Mouse (Mus musculus): Measurements from ENCODE around the gene Rpl31.

Gene Rpl31

GRCm38 (mm10) chr1:39367601-39368266, at the start of gene Rpl31:
Gene Rpl31 (plus strand): TSS chr1:39367842.
- ChIA-PET CTCF (no interaction called here), POLR2A (interaction anchor here in 3 of 4 experiments (0.9 to 10.0 kb wide), 4 partner anchors 9 to 110 kb away, joined by 3 to 99 read pairs (median 7); no protein-coding TSS in a partner anchor)

DNA sequence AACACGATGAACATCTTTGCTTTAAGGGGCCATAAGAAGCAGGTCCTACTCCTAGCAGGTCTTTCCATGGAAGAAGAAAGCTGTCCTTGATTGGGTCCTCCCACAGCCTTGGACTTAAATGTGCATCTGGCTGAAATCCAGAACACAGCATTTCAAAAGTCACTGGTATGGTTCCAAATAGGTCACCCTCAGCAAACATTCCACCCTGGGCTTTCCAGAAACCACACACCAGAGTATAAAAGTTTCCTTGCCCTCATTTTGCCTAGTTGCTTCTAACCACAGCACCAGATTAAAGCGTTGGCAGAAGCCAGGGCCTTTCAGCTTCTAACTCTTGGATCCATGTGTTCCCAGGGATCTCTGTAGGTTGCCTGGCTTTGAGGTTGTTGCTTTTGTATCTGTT, 49.7 kb upstream of the Rpl31 start:
- ChIA-PET CTCF (interaction anchor here in 1 of 4 experiments (0.8 kb wide), 1 partner anchor 307 kb away, joined by 3 read pairs; no protein-coding TSS in a partner anchor), POLR2A (no interaction called here)

DNA sequence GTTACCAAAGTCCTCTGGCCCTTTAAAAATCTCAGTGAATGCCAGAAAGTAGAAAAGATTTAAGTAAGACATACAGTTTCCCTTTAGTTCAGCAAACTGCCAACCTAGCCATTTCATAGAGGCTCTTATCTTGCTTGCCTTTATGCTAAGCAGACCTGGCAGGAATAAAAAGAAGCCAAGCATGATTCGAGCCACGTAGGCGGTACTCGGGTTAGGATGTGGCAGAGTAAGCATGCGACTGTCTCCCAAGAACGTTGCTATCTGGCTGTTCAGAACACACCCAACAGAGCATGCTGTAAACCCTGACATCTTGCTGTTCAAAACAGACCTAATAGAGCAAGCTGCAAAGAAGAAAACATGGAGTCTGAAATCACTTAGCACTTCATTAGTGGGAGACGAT, 48.8 kb upstream of the Rpl31 start:
- CTCF ChIA-PET = interaction anchor here in 1 of 4 experiments (0.8 kb wide), 1 partner anchor 308 kb away, joined by 3 read pairs; no protein-coding TSS in a partner anchor

DNA sequence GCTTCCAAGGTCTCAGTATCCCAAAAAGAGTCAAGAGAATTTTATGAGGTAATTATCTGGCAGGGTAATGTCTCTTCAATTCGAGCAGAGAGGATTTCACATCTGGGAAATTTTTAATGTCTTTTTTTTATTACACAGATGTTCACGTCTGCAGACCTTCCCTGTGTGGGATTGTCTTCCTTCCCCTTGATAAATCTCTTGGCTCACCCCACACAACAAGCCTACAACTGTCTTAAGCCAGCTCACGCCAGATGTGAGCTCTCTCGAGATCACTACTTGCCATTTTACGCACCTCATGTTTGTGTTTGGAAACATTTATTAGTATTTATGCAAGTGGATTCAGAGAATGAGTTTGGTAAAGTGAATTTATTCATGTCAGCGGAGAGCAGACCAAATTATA, 45.7 kb upstream of the Rpl31 start:
- ChIA-PET CTCF (interaction anchor here in 1 of 4 experiments (0.5 kb wide), 1 partner anchor 27 kb away, joined by 3 read pairs; no protein-coding TSS in a partner anchor), POLR2A (no interaction called here)

More for the DNA sequence above, 48.8 kb upstream of the Rpl31 start:
- POLR2A ChIA-PET = no interaction called here

DNA sequence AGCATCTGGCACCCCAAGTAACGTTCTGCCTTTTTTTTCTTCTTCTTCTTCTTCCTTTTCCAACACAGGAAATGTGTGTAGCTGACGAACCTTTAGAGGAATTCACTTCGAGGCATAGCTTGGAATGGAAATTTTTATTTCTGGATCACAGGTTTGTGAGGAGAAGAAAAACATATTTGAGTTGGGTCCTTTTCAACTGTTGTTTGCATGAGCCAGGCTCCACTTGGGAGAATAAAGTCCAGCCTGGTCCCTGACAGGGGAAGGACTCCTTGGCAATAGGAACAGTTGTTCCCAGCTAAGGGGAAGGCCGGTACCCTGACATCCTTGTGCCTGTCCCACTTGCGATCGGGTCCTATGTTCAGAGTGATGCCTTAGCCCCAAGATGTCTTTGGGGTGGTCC, 42.4 kb upstream of the Rpl31 start:
- POLR2A ChIA-PET = no interaction called here
- CTCF ChIA-PET = no interaction called here

DNA sequence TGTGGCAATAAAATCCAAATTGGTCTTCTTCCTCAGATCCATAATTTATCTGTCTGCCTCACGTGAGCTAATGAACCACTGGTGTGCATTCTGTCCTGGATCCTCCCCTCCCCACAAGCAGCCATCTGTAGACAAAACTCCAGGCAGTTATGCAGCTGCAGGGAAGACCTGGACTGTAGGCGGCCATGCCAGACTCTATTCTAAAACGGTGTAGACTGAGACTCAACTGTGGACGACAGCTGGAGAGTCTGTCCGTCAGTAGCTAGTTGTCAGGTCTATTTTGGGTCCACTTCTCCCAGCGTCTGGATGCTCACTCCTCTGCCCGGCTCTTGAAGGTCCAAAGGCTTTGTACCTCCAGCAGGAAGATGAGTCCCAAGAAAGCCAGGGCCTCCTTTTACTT, 40.1 kb upstream of the Rpl31 start:
- ChIA-PET CTCF (no interaction called here), POLR2A (no interaction called here)

GRCm38 (mm10) chr1:39330857-39331594, 36.6 kb upstream of the Rpl31 start:
- ChIA-PET CTCF (interaction anchor here in 2 of 4 experiments (0.7 to 1.0 kb wide), 2 partner anchors 10 to 37 kb away, joined by 3 read pairs; no protein-coding TSS in a partner anchor), POLR2A (interaction anchor here in 2 of 4 experiments (0.6 to 1.2 kb wide), 2 partner anchors 40 to 164 kb away, joined by 3 read pairs; no protein-coding TSS in a partner anchor)

GRCm38 (mm10) chr1:39332456-39332855, 35.2 kb upstream of the Rpl31 start:
- POLR2A ChIA-PET = no interaction called here

DNA sequence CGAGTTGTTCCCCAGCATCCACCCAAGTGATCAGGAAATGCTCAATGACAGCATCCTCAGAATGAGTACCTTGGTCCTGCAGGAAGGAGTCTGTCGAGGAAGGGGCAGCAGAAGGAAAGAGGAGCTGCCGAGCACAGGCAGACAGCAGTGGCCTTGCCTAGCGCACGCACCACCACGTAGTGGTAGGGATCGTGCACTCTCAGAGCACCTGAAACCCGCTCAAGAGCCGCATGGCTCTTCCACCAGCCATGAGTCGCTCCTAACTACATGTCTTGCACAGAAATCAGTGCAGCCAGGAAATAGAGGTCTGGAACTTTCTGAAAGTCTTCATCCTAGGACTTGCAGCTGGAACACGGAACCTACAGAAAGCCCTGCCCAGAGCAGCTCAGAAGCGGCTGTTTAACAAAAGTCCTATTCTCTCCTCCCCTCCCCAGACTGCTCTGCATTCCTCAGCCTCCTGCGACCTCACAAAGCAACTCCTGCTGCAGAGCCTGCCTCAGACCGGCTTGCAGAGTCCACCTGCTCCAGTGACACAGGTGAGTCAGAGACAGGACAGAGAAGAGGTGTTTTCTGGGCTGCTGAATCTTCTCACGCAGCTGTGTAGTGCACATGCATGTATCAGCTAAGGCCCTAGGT, 32.0 kb upstream of the Rpl31 start:
- ChIA-PET POLR2A (interaction anchor here in 2 of 4 experiments (0.6 to 1.2 kb wide), 4 partner anchors 44 to 515 kb away, joined by 3 to 4 read pairs (median 3); no protein-coding TSS in a partner anchor), CTCF (interaction anchor here in 3 of 4 experiments (0.6 to 1.7 kb wide), 5 partner anchors 118 to 448 kb away, joined by 3 to 4 read pairs (median 3); no protein-coding TSS in a partner anchor)

More at GRCm38 (mm10) chr1:39332456-39332855, 35.2 kb upstream of the Rpl31 start:
- CTCF ChIA-PET = no interaction called here

DNA sequence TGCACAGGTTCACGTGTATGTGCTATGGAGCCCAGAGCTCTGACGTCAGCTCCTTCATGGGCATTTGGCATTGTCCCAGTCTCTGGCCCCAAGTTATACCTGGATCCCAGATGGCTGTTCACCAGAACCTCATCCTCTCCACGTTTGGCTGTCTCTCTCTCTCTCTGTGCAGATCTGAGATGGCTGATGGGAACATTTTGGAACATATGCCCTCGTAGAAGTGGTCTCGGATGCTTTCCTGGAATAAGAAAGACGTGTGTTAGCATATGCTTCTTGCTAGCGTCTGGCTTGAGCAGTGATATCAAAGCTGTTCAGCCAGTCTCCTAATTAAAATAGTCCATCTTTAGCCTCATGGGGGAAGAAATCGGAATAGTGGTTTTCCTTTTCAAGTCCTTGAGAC, 30.9 kb upstream of the Rpl31 start:
- ChIA-PET POLR2A (no interaction called here), CTCF (interaction anchor here in 2 of 4 experiments (0.7 to 1.7 kb wide), 2 partner anchors 11 to 326 kb away, joined by 3 read pairs; no protein-coding TSS in a partner anchor)

DNA sequence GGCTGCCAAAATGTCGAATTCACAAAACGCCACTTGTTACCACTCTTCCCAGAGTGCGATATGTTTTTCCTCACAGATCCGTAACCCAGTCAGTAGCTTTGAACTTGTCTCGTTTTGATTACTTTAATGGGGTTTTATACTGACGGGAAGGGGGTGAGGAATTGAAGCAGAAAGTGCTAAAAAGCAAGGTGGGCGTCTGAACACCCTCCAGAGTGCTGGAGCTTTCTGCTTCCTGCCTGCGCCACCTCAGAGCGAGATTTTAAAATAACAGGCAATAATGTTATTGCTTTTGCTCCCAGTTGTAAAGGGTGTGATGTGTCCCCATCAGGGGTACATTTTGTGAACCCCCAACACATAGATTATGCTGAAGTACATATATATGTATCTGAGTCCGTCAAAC, 28.8 kb upstream of the Rpl31 start:
- POLR2A ChIA-PET = no interaction called here

GRCm38 (mm10) chr1:39339455-39339854, 28.2 kb upstream of the Rpl31 start:
- CTCF ChIA-PET = interaction anchor here in 2 of 4 experiments (0.6 to 1.4 kb wide), 3 partner anchors 78 to 329 kb away, joined by 3 to 8 read pairs (median 3); no protein-coding TSS in a partner anchor
- POLR2A ChIA-PET = interaction anchor here in 2 of 4 experiments (0.5 to 0.6 kb wide), 2 partner anchors 51 to 185 kb away, joined by 3 read pairs; no protein-coding TSS in a partner anchor

More for the DNA sequence above, 28.8 kb upstream of the Rpl31 start:
- CTCF ChIA-PET = interaction anchor here in 1 of 4 experiments (1.4 kb wide), 1 partner anchor 328 kb away, joined by 8 read pairs; no protein-coding TSS in a partner anchor

- ChIA-PET POLR2A (interaction anchor here in 1 of 4 experiments (0.6 kb wide), 1 partner anchor 184 kb away, joined by 3 read pairs; no protein-coding TSS in a partner anchor), CTCF (interaction anchor here in 1 of 4 experiments (1.4 kb wide), 1 partner anchor 330 kb away, joined by 8 read pairs; no protein-coding TSS in a partner anchor)
These were observed 27.5 kb upstream of the Rpl31 start for GRCm38 (mm10) chr1:39340156-39340555.

DNA sequence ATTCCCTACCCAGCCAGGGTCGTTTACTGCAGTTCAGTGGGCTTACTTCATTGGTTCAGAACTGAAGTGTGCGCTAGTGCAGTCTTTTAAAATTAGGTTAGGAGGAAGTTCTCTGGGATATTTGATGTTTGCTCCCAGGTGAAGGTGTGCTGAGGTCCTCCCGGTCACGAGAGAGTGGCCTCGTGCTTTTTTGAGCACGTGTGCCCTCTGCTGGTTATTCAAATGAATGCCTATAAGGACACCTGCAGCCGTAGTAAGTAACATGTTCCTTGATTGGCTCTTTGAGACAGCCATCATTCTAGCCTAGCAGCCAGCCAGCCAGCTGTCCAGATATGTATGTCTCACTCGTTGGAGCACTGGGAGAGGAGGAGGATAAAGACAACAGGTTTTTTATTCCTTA, 27.0 kb upstream of the Rpl31 start:
- ChIA-PET CTCF (interaction anchor here in 1 of 4 experiments (0.9 to 1.3 kb wide), 3 partner anchors 10 to 335 kb away, joined by 3 to 4 read pairs (median 3); no protein-coding TSS in a partner anchor), POLR2A (no interaction called here)

GRCm38 (mm10) chr1:39341807-39342206, 25.8 kb upstream of the Rpl31 start:
- ChIA-PET CTCF (interaction anchor here in 1 of 4 experiments (0.6 to 1.5 kb wide), 5 partner anchors 9 to 341 kb away, joined by 3 to 5 read pairs (median 4); no protein-coding TSS in a partner anchor), POLR2A (interaction anchor here in 1 of 4 experiments (0.5 to 0.6 kb wide), 2 partner anchors 148 to 315 kb away, joined by 4 to 5 read pairs; partner anchors contain the start of gene Npas2)

- CTCF ChIA-PET = interaction anchor here in 1 of 4 experiments (0.7 kb wide), 1 partner anchor 341 kb away, joined by 3 read pairs; no protein-coding TSS in a partner anchor
These were observed 24.4 kb upstream of the Rpl31 start for GRCm38 (mm10) chr1:39343242-39343641.

GRCm38 (mm10) chr1:39344981-39345600, 22.6 kb upstream of the Rpl31 start:
- POLR2A ChIA-PET = interaction anchor here in 1 of 4 experiments (0.6 to 1.4 kb wide), 3 partner anchors 25 to 340 kb away, joined by 3 to 5 read pairs (median 5); no protein-coding TSS in a partner anchor

More at GRCm38 (mm10) chr1:39343242-39343641, 24.4 kb upstream of the Rpl31 start:
- POLR2A ChIA-PET = interaction anchor here in 1 of 4 experiments (0.6 kb wide), 1 partner anchor 317 kb away, joined by 3 read pairs; no protein-coding TSS in a partner anchor

DNA sequence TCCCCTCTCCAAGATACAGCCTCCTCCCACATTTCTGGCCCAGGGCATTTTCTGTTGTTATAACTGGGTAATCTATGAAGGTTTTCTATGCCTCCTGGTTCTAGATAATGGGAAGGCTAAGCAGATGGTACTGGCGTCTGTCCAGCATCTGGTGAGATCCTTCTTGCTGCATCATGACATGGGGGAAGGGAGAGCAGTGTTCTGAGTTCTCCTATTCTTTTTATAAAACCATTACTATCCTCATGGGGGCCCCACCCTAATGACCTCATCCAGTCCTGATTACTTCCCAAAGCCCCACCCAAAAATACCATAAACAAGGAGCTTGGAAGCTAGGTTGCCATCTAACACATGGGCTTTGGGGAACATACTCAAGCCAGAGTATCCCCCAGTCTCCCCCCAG, 18.6 kb upstream of the Rpl31 start:
- POLR2A ChIA-PET = interaction anchor here in 3 of 4 experiments (0.6 to 1.8 kb wide), 12 partner anchors 14 to 339 kb away, joined by 3 to 9 read pairs (median 3); no protein-coding TSS in a partner anchor
- CTCF ChIA-PET = interaction anchor here in 2 of 4 experiments (0.9 to 1.6 kb wide), 2 partner anchors 27 to 338 kb away, joined by 3 to 7 read pairs; no protein-coding TSS in a partner anchor

More at GRCm38 (mm10) chr1:39344981-39345600, 22.6 kb upstream of the Rpl31 start:
- CTCF ChIA-PET = interaction anchor here in 2 of 4 experiments (0.6 to 2.0 kb wide), 3 partner anchors 334 to 366 kb away, joined by 3 to 8 read pairs (median 4); no protein-coding TSS in a partner anchor

All from embryonic stem cell, embryonic (primary cell).